Mouse (Mus musculus): ENCODE measurements around the gene 1700001C02Rik.

- TF ChIP-seq CTCF (IDR thresholded peaks at IDR 0.05; ENCODE audit: low read depth, low read length) (no peak), POLR2A (IDR thresholded peaks at IDR 0.05; ENCODE audit: insufficient read depth, low read length) (no peak)
Measured at GRCm38 (mm10) chr5:30523131-30523530, 57.3 kb downstream of the 1700001C02Rik start.

All from ES-Bruce4 (cell line).